Mouse (Mus musculus) MEL (cell line): Measurements from ENCODE around the gene Arnt.
A peak's percentile ranks its signal among the peaks of the same experiment; 100 is the strongest.

Source experiments
- CTCF ChIP-seq, 3 experiments: IDR thresholded peaks in 2 of 3; conservative IDR thresholded peaks in 1 of 3; 2 replicates each; pipeline ENCODE4 v1.5.1; 2011 to 2012; ENCODE audit warnings: low read length in 3 of 3, low read depth in 2 of 3, mild to moderate bottlenecking in 2 of 3, improper control_type of control experiment in 1 of 3, inconsistent platforms in 1 of 3, mixed read lengths in 1 of 3, moderate library complexity in 1 of 3; ENCODE audit not compliant: control insufficient read depth in 1 of 3, insufficient read depth in 1 of 3, poor library complexity in 1 of 3, severe bottlenecking in 1 of 3
- MAX ChIP-seq: IDR thresholded peaks from 2 replicates; pipeline ENCODE4 v1.6.1; 2011; ENCODE audit warnings: low read length, improper control_type of control experiment
- POLR2A ChIP-seq, 2 experiments: IDR thresholded peaks; 2 replicates each; pipeline ENCODE4 v1.6.1; 2011 to 2012; ENCODE audit warnings: low read length in 2 of 2, mild to moderate bottlenecking in 2 of 2, control low read depth in 1 of 2, improper control_type of control experiment in 1 of 2, low read depth in 1 of 2, moderate library complexity in 1 of 2; ENCODE audit not compliant: control insufficient read depth in 1 of 2, insufficient read depth in 1 of 2, poor library complexity in 1 of 2
- USF1 ChIP-seq: IDR thresholded peaks from 2 replicates; pipeline ENCODE4 v1.6.1; 2014; ENCODE audit warnings: low read depth, mild to moderate bottlenecking, inconsistent platforms, low read length, improper control_type of control experiment, moderate library complexity

GRCm38 (mm10) chr3:95434136-95434982 is at the start of gene Arnt:
- TF ChIP-seq MAX (no peak), USF1 (no peak), POLR2A (IDR thresholded peaks at IDR 0.05; ENCODE audit: control insufficient read depth in 1 of 2, insufficient read depth in 1 of 2, low read depth in 1 of 2, low read length in 2 of 2, poor library complexity in 1 of 2) (peak; percentile 85 to 98), CTCF (IDR thresholded peaks at IDR 0.05 in 2 of 3, conservative IDR thresholded peaks at IDR 0.05 in 1 of 3; ENCODE audit: control insufficient read depth in 1 of 3, insufficient read depth in 1 of 3, low read depth in 2 of 3, low read length in 3 of 3, poor library complexity in 1 of 3, severe bottlenecking in 1 of 3) (peak in 1 of 3 experiments; percentile 15; a peak in 1 of 6 replicates)
